In the genomic region with DNA sequence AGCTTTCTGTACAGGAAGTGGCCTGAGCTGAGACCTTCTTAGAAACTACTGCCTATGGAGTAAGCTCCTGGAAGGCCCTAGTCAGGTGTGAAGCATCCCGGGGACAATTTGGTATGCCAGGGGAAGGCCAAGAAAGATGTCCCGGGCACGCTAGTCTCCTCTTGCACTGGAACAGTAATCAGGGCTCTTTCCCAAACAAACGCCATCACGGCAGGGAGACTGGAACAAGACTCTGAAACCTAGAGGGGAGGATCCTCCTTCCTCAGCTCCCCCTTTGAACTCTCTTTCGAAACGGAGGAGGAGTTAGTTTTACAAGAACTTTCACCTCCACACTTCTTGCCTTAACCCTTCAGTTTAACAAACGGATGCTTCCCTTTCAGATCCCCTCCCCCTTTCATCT, we compare ENCODE assay signal across 14 mouse cellular contexts. TPM values are rescaled to one million over a fixed set of nuclear protein-coding genes. Genes with fewer than 3 reads are reported as not detected.
DNase-seq lines count a peak whose midpoint lies in the region; ATAC-seq lines count a peak whose summit lies in the region.
"Had no signal": no experiment of that assay in that cellular context is flagged by ENCODE, and none has a peak within 500 bp of the region (broad histone marks: within the 10 kb centered on the region; RNA-seq: fewer than 3 reads in every experiment).

No protein-coding gene starts in this region.

- peak overlapping the region; percentile 99 for H3K27ac ChIP-seq in kidney, embryonic 16.5 days (ENCODE audit: low read length)
- no peak overlapping the region for H3K27ac ChIP-seq in embryonic facial prominence, embryonic 10.5 days (replicated peaks)
- peak overlapping the region; percentile 91 for H3K27ac ChIP-seq in hindbrain, embryonic 16.5 days (ENCODE audit: low read depth, low read length)
- peak overlapping the region; percentile 100 for H3K27ac ChIP-seq in neural tube, embryonic 14.5 days (ENCODE audit: low read depth, low read length)

- H3K9ac ChIP-seq in kidney, embryonic 16.5 days (replicated peaks; ENCODE audit: low read length): peak overlapping the region; percentile 73
- peak overlapping the region; percentile 70 for H3K9ac ChIP-seq in hindbrain, embryonic 16.5 days (ENCODE audit: low read depth, low read length)
- H3K9ac ChIP-seq in neural tube, embryonic 14.5 days (replicated peaks; ENCODE audit: low read depth, low read length): peak overlapping the region; percentile 100

- H3K9me3 ChIP-seq in kidney, embryonic 16.5 days (ENCODE audit: low read length): no peaks in the 10 kb centered on the region
- no peaks in the 10 kb centered on the region for H3K9me3 ChIP-seq in embryonic facial prominence, embryonic 10.5 days
- H3K9me3 ChIP-seq in hindbrain, embryonic 16.5 days (ENCODE audit: control insufficient read depth, low read length): no peaks in the 10 kb centered on the region
- no peaks in the 10 kb centered on the region for H3K9me3 ChIP-seq in neural tube, embryonic 14.5 days (ENCODE audit: control insufficient read depth, low read length)
- H3K9me3 ChIP-seq: G1E had no signal

- H3K4me3 ChIP-seq in kidney, embryonic 16.5 days (ENCODE audit: low read length): peak overlapping the region; percentile 50
- H3K4me3 ChIP-seq in embryonic facial prominence, embryonic 10.5 days: peak overlapping the region; percentile 53
- peak overlapping the region; percentile 42 for H3K4me3 ChIP-seq in hindbrain, embryonic 16.5 days (ENCODE audit: low read length)
- H3K4me3 ChIP-seq in neural tube, embryonic 14.5 days (ENCODE audit: low read depth, low read length): peak overlapping the region; percentile 59

- no peak for DNase-seq in kidney, postnatal 14 days
- no peak for DNase-seq in embryonic facial prominence, embryonic 10.5 days (ENCODE audit: low spot score)
- DNase-seq: adrenal gland, postnatal 14 days; cerebellum, adult 9-10 months; right cerebral cortex, postnatal 25 days; thymus, postnatal 4 days had no signal

- ATAC-seq in kidney, embryonic 16.5 days (ENCODE audit: low FRiP score, low TSS enrichment): peak; percentile 9; the same call in 1 of the 2 replicates
- no peak for ATAC-seq in hindbrain, embryonic 16.5 days
- no peak for ATAC-seq in neural tube, embryonic 14.5 days (ENCODE audit: low read depth)
- no peak for ATAC-seq in megakaryocyte-erythroid progenitor cell, adult 5-6 weeks (replicated peaks; ENCODE audit: low FRiP score, low TSS enrichment, poor library complexity, severe bottlenecking)
- no peak for ATAC-seq in activated CD4-positive, CD25-positive, alpha-beta regulatory T cell, adult 4 months

- peak overlapping the region; percentile 59 for H3K4me2 ChIP-seq in kidney, embryonic 16.5 days (replicated peaks; ENCODE audit: low read depth, low read length)
- peak overlapping the region; percentile 62 for H3K4me2 ChIP-seq in hindbrain, embryonic 16.5 days (ENCODE audit: low read length)
- H3K4me2 ChIP-seq in neural tube, embryonic 14.5 days (ENCODE audit: low read depth, low read length): peak overlapping the region; percentile 100

- no peaks in the 10 kb centered on the region for H3K27me3 ChIP-seq in kidney, embryonic 16.5 days (ENCODE audit: insufficient read depth, low read length)
- H3K27me3 ChIP-seq in embryonic facial prominence, embryonic 10.5 days (replicated peaks; ENCODE audit: low read depth, poor library complexity, severe bottlenecking): peaks cover 100% of the 10 kb centered on the region
- peaks cover 44% of the 10 kb centered on the region for H3K27me3 ChIP-seq in hindbrain, embryonic 16.5 days (replicated peaks; ENCODE audit: control insufficient read depth, insufficient read depth, low read length)
- H3K27me3 ChIP-seq in neural tube, embryonic 14.5 days (ENCODE audit: control insufficient read depth, insufficient read depth, low read length): no peaks in the 10 kb centered on the region

- 0 out of 2 replicates have a peak, but pooled peaks cover 5% of the 10 kb centered on the region for H3K36me3 ChIP-seq in kidney, embryonic 16.5 days (ENCODE audit: insufficient read depth, low read length)
- no peaks in the 10 kb centered on the region for H3K36me3 ChIP-seq in embryonic facial prominence, embryonic 10.5 days (replicated peaks)
- H3K36me3 ChIP-seq in hindbrain, embryonic 16.5 days (ENCODE audit: control insufficient read depth, insufficient read depth, low read length): no peaks in the 10 kb centered on the region
- peaks cover 5% of the 10 kb centered on the region; the same call in 1 of the 2 replicates for H3K36me3 ChIP-seq in neural tube, embryonic 14.5 days (ENCODE audit: control insufficient read depth, insufficient read depth, low read length)
- H3K36me3 ChIP-seq: G1E had no signal

- peaks cover 99% of the 10 kb centered on the region for H3K4me1 ChIP-seq in kidney, embryonic 16.5 days (ENCODE audit: insufficient read depth, low read length)
- peaks cover 16% of the 10 kb centered on the region for H3K4me1 ChIP-seq in embryonic facial prominence, embryonic 10.5 days
- H3K4me1 ChIP-seq in hindbrain, embryonic 16.5 days (ENCODE audit: control insufficient read depth, insufficient read depth, low read depth, low read length): peaks cover 5% of the 10 kb centered on the region; the same call in 1 of the 2 replicates
- peaks cover 79% of the 10 kb centered on the region for H3K4me1 ChIP-seq in neural tube, embryonic 14.5 days (ENCODE audit: control insufficient read depth, insufficient read depth, low read length)

- 6% methylated on average over 8 of the region's 8 CpGs for WGBS in kidney, embryonic 16.5 days
- under 1% methylated on average over 8 of the region's 8 CpGs for WGBS in embryonic facial prominence, embryonic 10.5 days
- whole genome bisulfite sequencing in hindbrain, embryonic 16.5 days: under 1% methylated on average over 8 of the region's 8 CpGs
- WGBS in neural tube, embryonic 14.5 days: 4% methylated on average over 8 of the region's 8 CpGs

RNA-seq across cellular contexts. Expression of a gene that starts 9.0 kb away (rescaled TPM):
- polyA plus RNA-seq in kidney, embryonic 16.5 days (2015; fragmentation: Nextera tagmentation; extraction: Ambion mirVana): 3.7 and 4.3 TPM in 2 replicates
- 0.69 and 3.4 TPM in 2 replicates for polyA plus RNA-seq in embryonic facial prominence, embryonic 10.5 days (2016; fragmentation: Nextera tagmentation; extraction: Ambion mirVana)
- polyA plus RNA-seq in hindbrain, embryonic 16.5 days (2015; fragmentation: Nextera tagmentation; extraction: Ambion mirVana): 4.8 and 5.6 TPM in 2 replicates
- 13.5 and 13.9 TPM in 2 replicates for polyA plus RNA-seq in neural tube, embryonic 14.5 days (2014; fragmentation: Nextera tagmentation; extraction: Ambion mirVana)
- total RNA-seq in megakaryocyte-erythroid progenitor cell, adult 5-6 weeks (2014; fragmentation: Nextera tagmentation): 0.28 and 0.79 TPM in 2 replicates
- total RNA-seq in megakaryocyte-erythroid progenitor cell, adult 5-6 weeks (2017): not detected in 2 replicates
- not detected for polyA plus RNA-seq in activated CD4-positive, CD25-positive, alpha-beta regulatory T cell, adult 4 months (2017; shearing (Covaris generic))
- total RNA-seq: layer of hippocampus, postnatal 10 days had no signal

RNA-seq across cellular contexts. Expression of a gene that starts 14.0 kb away (rescaled TPM):
- polyA plus RNA-seq in kidney, embryonic 16.5 days (2015; fragmentation: Nextera tagmentation; extraction: Ambion mirVana): 4.1 and 6.2 TPM in 2 replicates
- polyA plus RNA-seq in embryonic facial prominence, embryonic 10.5 days (2016; fragmentation: Nextera tagmentation; extraction: Ambion mirVana): 0.09 and 0.23 TPM in 2 replicates
- polyA plus RNA-seq in hindbrain, embryonic 16.5 days (2015; fragmentation: Nextera tagmentation; extraction: Ambion mirVana): 2.5 and 3.3 TPM in 2 replicates
- polyA plus RNA-seq in neural tube, embryonic 14.5 days (2014; fragmentation: Nextera tagmentation; extraction: Ambion mirVana): 3.4 and 4.1 TPM in 2 replicates
- 0.12 and 0.66 TPM in 2 replicates for total RNA-seq in megakaryocyte-erythroid progenitor cell, adult 5-6 weeks (2014; fragmentation: Nextera tagmentation)
- 0.70 and 1.9 TPM in 2 replicates for total RNA-seq in megakaryocyte-erythroid progenitor cell, adult 5-6 weeks (2017)
- 1 to 10 TPM in 1 of 2 experiments, under 1 TPM in 1; 0.98 to 1.1 TPM for polyA plus RNA-seq in activated CD4-positive, CD25-positive, alpha-beta regulatory T cell, adult 4 months (2017; shearing (Covaris generic))
- total RNA-seq: G1E; layer of hippocampus, postnatal 10 days had no signal

RNA-seq across cellular contexts. Expression of a gene that starts 18.2 kb away (rescaled TPM):
- 34.4 and 36.1 TPM in 2 replicates for polyA plus RNA-seq in kidney, embryonic 16.5 days (2015; fragmentation: Nextera tagmentation; extraction: Ambion mirVana)
- polyA plus RNA-seq in embryonic facial prominence, embryonic 10.5 days (2016; fragmentation: Nextera tagmentation; extraction: Ambion mirVana): 5.8 and 17.0 TPM in 2 replicates
- polyA plus RNA-seq in hindbrain, embryonic 16.5 days (2015; fragmentation: Nextera tagmentation; extraction: Ambion mirVana): 20.0 and 20.8 TPM in 2 replicates
- polyA plus RNA-seq in neural tube, embryonic 14.5 days (2014; fragmentation: Nextera tagmentation; extraction: Ambion mirVana): 45.2 and 48.5 TPM in 2 replicates
- total RNA-seq in megakaryocyte-erythroid progenitor cell, adult 5-6 weeks (2014; fragmentation: Nextera tagmentation): 0.37 TPM in 1 of 2 replicates, not detected in the other
- 0.42 TPM in 1 of 2 replicates, not detected in the other for total RNA-seq in megakaryocyte-erythroid progenitor cell, adult 5-6 weeks (2017)
- not detected for polyA plus RNA-seq in activated CD4-positive, CD25-positive, alpha-beta regulatory T cell, adult 4 months (2017; shearing (Covaris generic))
- total RNA-seq: layer of hippocampus, postnatal 10 days had no signal
- polyA plus RNA-seq: G1E had no signal

RNA-seq across cellular contexts. Expression of a gene that starts 29.0 kb away (rescaled TPM):
- 19.2 and 24.3 TPM in 2 replicates for polyA plus RNA-seq in kidney, embryonic 16.5 days (2015; fragmentation: Nextera tagmentation; extraction: Ambion mirVana)
- polyA plus RNA-seq in embryonic facial prominence, embryonic 10.5 days (2016; fragmentation: Nextera tagmentation; extraction: Ambion mirVana): 0.07 and 0.28 TPM in 2 replicates
- polyA plus RNA-seq in hindbrain, embryonic 16.5 days (2015; fragmentation: Nextera tagmentation; extraction: Ambion mirVana): 120 and 133 TPM in 2 replicates
- 49.1 and 52.4 TPM in 2 replicates for polyA plus RNA-seq in neural tube, embryonic 14.5 days (2014; fragmentation: Nextera tagmentation; extraction: Ambion mirVana)
- total RNA-seq in megakaryocyte-erythroid progenitor cell, adult 5-6 weeks (2014; fragmentation: Nextera tagmentation): not detected in 2 replicates
- not detected in 2 replicates for total RNA-seq in megakaryocyte-erythroid progenitor cell, adult 5-6 weeks (2017)
- polyA plus RNA-seq in activated CD4-positive, CD25-positive, alpha-beta regulatory T cell, adult 4 months (2017; shearing (Covaris generic)): not detected
- total RNA-seq: layer of hippocampus, postnatal 10 days had no signal

RNA-seq across cellular contexts. Expression of a gene that starts 33.4 kb away (rescaled TPM):
- 0.08 and 0.12 TPM in 2 replicates for polyA plus RNA-seq in kidney, embryonic 16.5 days (2015; fragmentation: Nextera tagmentation; extraction: Ambion mirVana)
- 1.2 and 7.1 TPM in 2 replicates for polyA plus RNA-seq in embryonic facial prominence, embryonic 10.5 days (2016; fragmentation: Nextera tagmentation; extraction: Ambion mirVana)
- 0.21 and 0.35 TPM in 2 replicates for polyA plus RNA-seq in hindbrain, embryonic 16.5 days (2015; fragmentation: Nextera tagmentation; extraction: Ambion mirVana)
- 0.62 and 0.96 TPM in 2 replicates for polyA plus RNA-seq in neural tube, embryonic 14.5 days (2014; fragmentation: Nextera tagmentation; extraction: Ambion mirVana)
- not detected in 2 replicates for total RNA-seq in megakaryocyte-erythroid progenitor cell, adult 5-6 weeks (2014; fragmentation: Nextera tagmentation)
- not detected in 2 replicates for total RNA-seq in megakaryocyte-erythroid progenitor cell, adult 5-6 weeks (2017)
- not detected for polyA plus RNA-seq in activated CD4-positive, CD25-positive, alpha-beta regulatory T cell, adult 4 months (2017; shearing (Covaris generic))
- total RNA-seq: adrenal gland, postnatal 14 days; gastrocnemius, adult 8-10 months; layer of hippocampus, postnatal 10 days had no signal
- polyA plus RNA-seq: G1E had no signal
